Mouse (Mus musculus) kidney, postnatal 4 days (tissue): ENCODE measurements around the gene Gadd45b.

ENCODE experiments used
- DNase-seq, 2 experiments: peaks; one replicate each; pipeline ENCODE4 v3.0.0; 2021; ENCODE audit warnings: mixed read lengths in 2 of 2

Gene Gadd45b

GRCm38 (mm10) chr10:80911354-80911753 lies 18.5 kb upstream of the Gadd45b start:
- DNase-seq = no peak

GRCm38 (mm10) chr10:80911891-80912290 lies 18.0 kb upstream of the Gadd45b start:
- no peak for DNase-seq

GRCm38 (mm10) chr10:80913364-80914011 lies 16.4 kb upstream of the Gadd45b start:
- DNase-seq = no peak

GRCm38 (mm10) chr10:80914253-80914656 lies 15.6 kb upstream of the Gadd45b start:
- DNase-seq = no peak

GRCm38 (mm10) chr10:80915260-80915659 lies 14.6 kb upstream of the Gadd45b start:
- DNase-seq = no peak

- no peak for DNase-seq
These were observed 14.1 kb upstream of the Gadd45b start for GRCm38 (mm10) chr10:80915736-80916135.

GRCm38 (mm10) chr10:80917336-80917778 lies 12.5 kb upstream of the Gadd45b start:
- DNase-seq = peak; percentile 58 to 78

GRCm38 (mm10) chr10:80917779-80918434 lies 12.0 kb upstream of the Gadd45b start, which contains the start of gene Lmnb2:
Lmnb2 (minus strand) TSS chr10:80918245.
- peak; percentile 81 to 85 for DNase-seq

GRCm38 (mm10) chr10:80921923-80922322 lies 8.0 kb upstream of the Gadd45b start:
- DNase-seq = peak; percentile 66 to 73

- DNase-seq = no peak
These were observed 4.4 kb upstream of the Gadd45b start for GRCm38 (mm10) chr10:80925472-80925871.

GRCm38 (mm10) chr10:80928586-80929298 lies 1.1 kb upstream of the Gadd45b start:
- DNase-seq = peak; percentile 94 to 96

- DNase-seq = peak; percentile 58 to 66
These were observed 684 bp downstream of the Gadd45b start for GRCm38 (mm10) chr10:80930361-80931152.

GRCm38 (mm10) chr10:80931153-80931671 lies 1.3 kb downstream of the Gadd45b start:
- peak; percentile 53 to 65 for DNase-seq

GRCm38 (mm10) chr10:80931695-80932094 lies 1.8 kb downstream of the Gadd45b start:
- peak in 1 of 2 experiments; percentile 42 for DNase-seq

- DNase-seq = peak; percentile 62 to 68
These were observed 2.3 kb downstream of the Gadd45b start for GRCm38 (mm10) chr10:80932206-80932605.

GRCm38 (mm10) chr10:80932700-80933420 lies 3.0 kb downstream of the Gadd45b start:
- no peak for DNase-seq

- peak; percentile 37 to 58 for DNase-seq
These were observed 3.6 kb downstream of the Gadd45b start for GRCm38 (mm10) chr10:80933421-80933979.

GRCm38 (mm10) chr10:80934136-80934985 lies 4.5 kb downstream of the Gadd45b start:
- DNase-seq = no peak

GRCm38 (mm10) chr10:80935241-80935640 lies 5.4 kb downstream of the Gadd45b start:
- no peak for DNase-seq

- no peak for DNase-seq
These were observed 5.8 kb downstream of the Gadd45b start for GRCm38 (mm10) chr10:80935698-80936097.
